Mouse (Mus musculus): ENCODE data around the gene Scn4a.
"Not testable (repeated sequence)": the region's sequence is repeated elsewhere in the genome, so short reads cannot be mapped to it uniquely, and the experiment has no call there.

The Scn4a gene

GRCm38 (mm10) chr11:106353188-106353587 is at the start of gene Scn4a:
Gene Scn4a, minus strand, starts transcription at chr11:106353288.
- DNase-seq, result no peak

- no peak for DNase-seq
Observed at GRCm38 (mm10) chr11:106398481-106398880, 45.4 kb upstream of the Scn4a start.

- DNase-seq, result no peak
Observed at GRCm38 (mm10) chr11:106397656-106398055, 44.6 kb upstream of the Scn4a start.

- DNase-seq, result not testable (repeated sequence)
Observed at GRCm38 (mm10) chr11:106394055-106394454, 41.0 kb upstream of the Scn4a start.

- DNase-seq, result no peak
Observed at GRCm38 (mm10) chr11:106393331-106393616, 40.2 kb upstream of the Scn4a start.

- DNase-seq, result no peak
Observed at GRCm38 (mm10) chr11:106392597-106393330, 39.7 kb upstream of the Scn4a start.

- DNase-seq, result peak; percentile 69 to 77
Observed at GRCm38 (mm10) chr11:106391546-106392188, 38.6 kb upstream of the Scn4a start.

- peak; percentile 52 to 69 for DNase-seq
Observed at GRCm38 (mm10) chr11:106390757-106391156, 37.7 kb upstream of the Scn4a start.

GRCm38 (mm10) chr11:106389611-106390010 is 36.5 kb upstream of the Scn4a start:
- DNase-seq, result peak in 1 of 2 experiments; percentile 61

- peak; percentile 34 to 45 for DNase-seq
Observed at GRCm38 (mm10) chr11:106387791-106388216, 34.7 kb upstream of the Scn4a start, which contains the start of gene Icam2. Gene Icam2, minus strand, starts transcription at chr11:106388075.

- no peak for DNase-seq
Observed at GRCm38 (mm10) chr11:106387020-106387419, 33.9 kb upstream of the Scn4a start.

GRCm38 (mm10) chr11:106386409-106386808 is 33.3 kb upstream of the Scn4a start:
- DNase-seq, result no peak

- no peak for DNase-seq
Observed at GRCm38 (mm10) chr11:106383051-106383790, 30.1 kb upstream of the Scn4a start.

- peak; percentile 62 to 77 for DNase-seq
Observed at GRCm38 (mm10) chr11:106382424-106382823, 29.3 kb upstream of the Scn4a start.

- peak; percentile 49 to 73 for DNase-seq
Observed at GRCm38 (mm10) chr11:106381883-106382282, 28.8 kb upstream of the Scn4a start.

- no peak for DNase-seq
Observed at GRCm38 (mm10) chr11:106381011-106381410, 27.9 kb upstream of the Scn4a start.

- DNase-seq, result no peak
Observed at GRCm38 (mm10) chr11:106374979-106375378, 21.9 kb upstream of the Scn4a start.

- peak; percentile 62 to 78 for DNase-seq
Observed at GRCm38 (mm10) chr11:106374559-106374958, 21.5 kb upstream of the Scn4a start.

- no peak for DNase-seq
Observed at GRCm38 (mm10) chr11:106373998-106374397, 20.9 kb upstream of the Scn4a start.

- peak; percentile 72 to 81 for DNase-seq
Observed at GRCm38 (mm10) chr11:106366316-106366715, 13.2 kb upstream of the Scn4a start.

- DNase-seq, result no peak
Observed at GRCm38 (mm10) chr11:106365366-106365765, 12.3 kb upstream of the Scn4a start, which contains the start of gene Prr29. Gene Prr29, plus strand, starts transcription at chr11:106365472.

GRCm38 (mm10) chr11:106364712-106365111 is 11.6 kb upstream of the Scn4a start:
- no peak for DNase-seq

GRCm38 (mm10) chr11:106359350-106359749 is 6.3 kb upstream of the Scn4a start:
- no peak for DNase-seq
